Mouse (Mus musculus): Measurements from ENCODE around the gene Myom3.

Myom3 gene

DNA sequence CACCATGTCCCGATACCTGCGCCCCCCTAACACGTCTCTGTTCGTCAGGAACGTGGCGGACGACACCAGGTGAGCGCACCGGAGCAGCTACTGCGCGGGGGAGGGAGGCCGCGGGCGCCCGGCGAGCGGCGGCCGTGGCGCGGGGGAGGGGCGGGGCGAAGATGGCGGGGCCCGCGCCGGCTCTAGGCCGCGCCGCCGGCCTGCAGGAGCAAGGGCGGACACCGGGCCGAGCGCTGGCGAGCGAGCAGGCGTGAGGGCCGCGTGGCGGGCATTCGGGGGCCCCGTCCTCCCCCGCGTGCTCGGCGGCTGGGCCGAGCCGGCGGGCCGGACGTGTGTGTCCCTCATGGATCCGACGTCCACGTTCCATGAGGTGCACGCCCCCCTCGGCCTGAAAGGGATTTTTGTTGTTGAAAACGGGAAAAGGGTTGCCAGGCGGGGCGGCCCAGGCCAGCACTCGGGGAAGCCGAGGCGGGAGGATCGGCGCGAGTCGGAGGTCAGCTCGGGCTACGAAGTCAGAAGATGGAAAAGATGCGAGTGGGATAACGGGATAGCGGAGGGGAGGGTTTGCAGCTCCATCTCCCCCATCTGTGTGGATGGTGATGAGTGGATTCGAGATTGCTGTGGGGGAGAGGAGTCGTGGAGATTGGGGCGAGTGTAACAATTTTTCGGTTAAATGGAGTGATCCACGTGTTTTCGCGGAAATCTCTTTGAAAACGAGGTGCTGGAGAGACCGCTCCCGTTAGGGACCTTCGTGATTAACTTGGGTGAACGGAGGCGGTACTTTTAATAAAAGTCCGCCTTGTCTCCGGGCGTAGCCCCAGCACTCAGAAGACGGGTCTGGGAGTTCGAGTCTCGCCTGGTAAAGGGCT, 96.9 kb downstream of the Myom3 start:
- DNase-seq = peak; percentile 60 to 77

- no peak for DNase-seq
Observed at GRCm38 (mm10) chr4:135857597-135858186, 98.2 kb downstream of the Myom3 start.
